Mouse (Mus musculus) embryo, embryonic 10 days (tissue): ENCODE measurements around the gene Wdr70.

Source experiments
- DNase-seq: peaks from one replicate; pipeline ENCODE4 v3.0.0-alpha.2; 2015; ENCODE audit warnings: low spot score

Gene Wdr70

DNA sequence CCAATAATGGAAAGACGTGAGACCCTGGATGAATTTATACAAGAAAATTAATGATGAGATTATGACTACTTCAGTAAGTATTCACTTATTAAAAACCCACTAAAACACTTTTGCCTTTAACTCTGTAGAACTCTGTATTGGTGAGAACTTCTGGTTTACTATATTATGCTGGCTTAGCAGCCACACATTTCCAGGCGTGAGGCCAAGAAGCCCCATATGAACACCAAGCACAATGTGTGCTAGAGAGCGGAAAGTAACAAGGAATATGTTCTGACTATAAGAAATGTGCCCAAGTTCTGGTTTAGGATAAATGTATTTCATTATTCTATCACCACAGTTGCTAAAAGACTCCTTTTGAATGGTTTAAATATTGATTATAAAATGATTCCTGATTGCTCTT, 68.4 kb downstream of the Wdr70 start:
- DNase-seq: no peak

DNA sequence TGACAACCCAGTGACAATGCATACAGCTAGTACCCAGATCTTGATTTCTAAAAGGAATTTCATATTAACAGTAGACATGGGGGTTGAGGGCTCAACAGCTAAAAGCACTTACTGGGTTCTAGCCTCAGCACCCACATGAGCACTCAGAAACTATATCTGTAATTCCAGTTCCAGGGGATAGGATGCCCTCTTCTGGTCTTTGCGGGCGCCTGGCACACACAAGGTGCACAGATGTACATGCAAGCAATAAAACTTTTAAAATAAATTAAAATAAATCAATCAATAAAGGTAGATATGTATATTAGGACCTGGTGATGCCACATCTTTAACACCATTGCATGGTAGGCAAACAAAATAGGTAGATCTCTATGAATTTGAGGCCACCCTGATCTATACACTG, 71.5 kb downstream of the Wdr70 start:
- DNase-seq: no peak

DNA sequence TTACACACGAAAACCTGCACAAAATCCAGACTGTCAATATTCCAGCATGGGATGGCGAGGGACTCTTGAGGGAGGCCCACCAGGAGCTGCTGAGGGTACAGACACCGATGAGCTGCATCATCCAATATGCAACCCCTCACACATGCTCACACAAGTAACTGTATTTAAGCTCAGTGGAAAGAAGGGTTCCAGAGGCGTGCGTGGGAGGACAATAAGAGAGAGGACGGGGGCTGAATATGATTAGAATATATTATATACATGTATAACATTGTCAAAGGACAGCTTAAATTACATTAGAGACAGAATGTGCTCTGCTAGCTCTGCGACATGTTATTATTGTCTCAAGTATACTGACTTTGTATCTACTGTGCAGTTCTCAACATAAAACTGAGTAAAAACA, 87.6 kb downstream of the Wdr70 start:
- no peak for DNase-seq

DNA sequence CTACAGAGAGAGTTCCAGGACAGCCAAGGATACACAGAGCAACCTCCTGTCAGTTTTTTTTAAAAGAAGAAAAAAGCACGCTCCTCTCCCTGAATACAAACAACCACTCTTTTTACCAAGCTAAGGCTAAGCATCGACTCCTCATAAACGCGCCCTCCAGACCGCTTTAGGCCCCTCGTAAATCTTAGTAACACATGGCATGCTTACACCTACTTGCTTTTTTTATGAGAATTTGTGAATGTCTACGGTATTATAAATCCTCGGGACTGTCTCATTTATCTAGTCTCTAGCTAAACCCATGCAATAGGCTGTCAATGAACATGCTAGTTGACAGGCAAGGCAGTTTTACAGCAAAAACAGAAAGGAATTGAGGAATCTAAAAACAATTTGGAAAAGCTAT, 91.6 kb downstream of the Wdr70 start:
- no peak for DNase-seq

DNA sequence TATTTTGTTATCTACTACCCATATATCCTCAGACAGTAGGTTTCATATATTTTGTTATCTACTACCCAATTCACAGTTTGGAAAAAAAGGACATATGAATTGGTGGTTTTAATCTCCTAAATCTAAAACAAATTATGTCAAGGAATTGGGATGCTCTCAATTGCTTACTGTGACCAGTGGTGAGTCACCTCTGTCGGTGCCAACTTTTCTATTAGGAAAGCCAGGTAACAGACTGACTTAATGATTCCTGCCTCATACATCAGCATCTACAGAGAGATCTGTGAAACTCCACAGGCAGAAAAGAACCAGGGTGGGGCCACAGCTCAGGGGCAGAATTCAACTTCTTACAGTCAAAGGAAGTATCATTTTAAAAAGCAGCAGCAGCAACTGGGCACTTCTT, 93.0 kb downstream of the Wdr70 start:
- no peak for DNase-seq

DNA sequence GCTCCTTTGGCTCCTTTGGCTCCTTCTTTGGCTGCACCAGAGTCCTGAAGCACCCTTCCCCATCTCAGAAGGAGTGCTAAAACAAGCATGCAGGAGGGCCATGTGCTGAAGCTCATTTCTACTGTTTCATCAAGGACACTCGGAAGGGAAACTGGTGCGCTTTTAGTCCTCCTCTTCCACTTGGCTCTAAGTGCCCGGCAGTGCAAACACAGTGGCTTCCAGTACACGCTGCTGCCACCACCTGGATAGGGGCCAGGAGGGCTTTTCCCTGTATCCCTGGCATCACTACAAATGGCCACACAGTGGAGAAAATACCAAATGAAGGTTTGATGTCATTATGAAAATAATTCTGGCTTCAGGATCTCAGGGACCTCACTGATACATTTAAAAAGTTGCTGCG, 93.5 kb downstream of the Wdr70 start:
- DNase-seq: no peak

DNA sequence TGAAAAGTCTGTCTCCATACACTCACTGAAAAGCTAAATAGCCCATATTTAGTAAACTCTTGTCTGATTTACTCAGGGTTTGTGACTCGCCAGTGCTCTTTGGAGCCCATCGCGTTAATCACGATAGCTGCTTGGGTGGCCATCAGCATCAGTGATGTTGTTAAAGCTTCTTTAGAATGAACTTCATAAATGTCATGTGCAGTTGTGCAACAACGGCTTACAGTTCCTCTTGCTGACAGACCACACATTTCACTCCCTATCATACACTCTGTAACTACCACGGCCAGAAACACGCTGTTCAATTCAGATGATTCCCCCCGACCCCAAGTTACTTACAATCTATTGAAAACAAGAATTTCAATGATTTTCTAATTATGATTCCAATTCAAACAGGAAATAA, 95.2 kb downstream of the Wdr70 start:
- DNase-seq: no peak

DNA sequence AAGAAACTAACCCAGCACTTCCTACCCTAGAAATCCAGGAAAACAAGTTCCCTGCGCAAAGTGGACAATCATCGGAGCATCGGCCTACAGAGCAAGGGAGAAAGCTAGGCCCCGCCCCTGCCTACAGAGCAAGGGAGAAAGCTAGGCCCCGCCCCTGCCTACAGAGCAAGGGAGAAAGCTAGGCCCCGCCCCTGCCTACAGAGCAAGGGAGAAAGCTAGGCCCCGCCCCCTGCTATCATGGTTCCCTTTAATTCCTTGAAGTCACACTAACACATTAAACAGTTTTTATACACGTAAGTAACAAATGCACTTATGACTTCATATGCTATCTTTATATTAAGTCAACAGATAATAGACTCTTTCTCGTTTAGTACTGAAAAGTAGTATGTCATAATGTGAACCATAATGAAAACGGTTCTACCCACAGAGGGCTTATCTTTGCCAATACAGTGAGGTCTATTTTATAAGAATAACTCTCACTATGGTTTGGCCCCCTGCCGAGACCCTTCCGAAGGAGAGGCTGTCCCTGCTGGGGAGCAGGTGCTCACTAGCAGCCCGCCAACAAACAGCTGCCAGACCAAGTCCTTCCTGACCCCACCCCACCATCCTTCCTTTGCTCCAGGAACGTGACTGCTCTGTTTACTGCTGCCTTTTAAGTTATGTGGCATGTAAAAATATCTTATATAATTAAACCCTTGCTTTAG, 100.0 kb downstream of the Wdr70 start:
- no peak for DNase-seq

DNA sequence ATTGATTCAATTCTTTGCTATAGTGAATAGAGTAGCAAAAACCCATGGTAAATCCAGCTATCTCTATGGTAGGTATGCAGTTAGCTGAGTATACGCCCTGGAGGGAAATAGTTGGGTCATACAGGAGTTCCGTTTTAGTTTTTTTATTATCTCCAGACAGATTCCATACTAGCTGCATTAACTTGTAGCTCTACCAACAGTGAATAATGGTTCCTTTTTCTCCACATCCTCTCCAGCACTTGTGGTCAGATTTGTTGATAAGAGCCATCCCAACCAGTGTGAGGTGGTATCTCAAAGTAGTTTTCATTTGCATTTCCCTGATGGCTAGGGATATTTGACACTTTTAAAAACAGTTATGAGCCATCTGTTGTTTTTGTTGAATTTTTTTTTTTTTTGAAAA, 100.9 kb downstream of the Wdr70 start:
- DNase-seq: no peak

DNA sequence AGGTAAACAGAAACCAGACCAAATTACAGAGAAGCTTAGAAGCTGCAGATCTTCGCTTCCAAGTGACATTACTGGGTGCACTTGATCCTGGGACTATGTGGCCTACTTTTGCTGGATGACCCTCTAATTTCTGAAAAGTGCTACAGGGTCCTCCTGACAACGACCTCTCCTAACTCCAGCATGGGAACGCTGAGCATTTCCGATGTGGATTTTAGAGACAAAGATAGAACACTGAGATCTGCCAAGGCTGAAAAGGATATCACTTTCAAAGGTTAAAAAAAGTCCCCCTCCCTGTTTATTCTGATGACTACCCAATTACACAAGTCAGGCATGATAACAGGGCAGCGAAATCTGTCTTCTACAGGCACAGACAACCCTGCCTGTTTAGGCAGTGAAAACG, 105.3 kb downstream of the Wdr70 start:
- DNase-seq: no peak

DNA sequence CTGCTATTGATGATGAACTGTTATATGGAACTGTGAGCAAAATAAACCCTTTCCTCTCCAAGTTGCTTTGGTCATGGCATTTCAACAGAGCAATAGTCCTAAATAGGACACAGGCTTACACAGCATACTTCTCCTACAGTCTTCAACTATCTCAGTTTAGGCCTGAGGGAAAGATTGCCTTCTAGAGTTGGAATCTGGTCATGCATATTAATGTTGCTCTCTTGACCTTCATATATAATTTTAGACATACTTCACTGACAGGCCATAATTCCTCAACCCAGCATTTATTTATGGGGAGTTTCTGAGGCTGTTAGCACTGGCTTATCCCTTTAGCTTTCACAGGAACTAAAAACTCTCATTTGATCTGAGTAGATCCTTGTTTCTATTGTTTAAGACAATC, 108.9 kb downstream of the Wdr70 start:
- DNase-seq: no peak

DNA sequence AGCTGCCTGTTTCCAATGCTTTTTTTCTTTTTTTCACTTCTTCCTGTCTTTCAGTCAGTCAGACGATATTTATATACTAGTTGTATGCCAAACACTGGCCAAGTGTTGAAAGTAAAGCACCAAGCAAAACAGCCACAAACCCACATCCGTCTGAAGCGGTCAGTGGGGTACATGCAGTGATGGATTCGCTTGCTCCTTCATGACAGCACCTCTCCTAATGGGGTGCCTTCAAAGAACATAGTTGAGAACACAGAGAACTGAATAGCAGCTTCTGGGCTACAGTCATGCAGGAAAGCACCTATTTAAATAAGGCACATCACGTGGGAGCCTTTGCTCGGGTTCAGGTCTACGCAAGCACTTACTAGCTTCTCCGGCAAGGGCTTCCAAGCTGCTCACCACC, 111.6 kb downstream of the Wdr70 start:
- no peak for DNase-seq

DNA sequence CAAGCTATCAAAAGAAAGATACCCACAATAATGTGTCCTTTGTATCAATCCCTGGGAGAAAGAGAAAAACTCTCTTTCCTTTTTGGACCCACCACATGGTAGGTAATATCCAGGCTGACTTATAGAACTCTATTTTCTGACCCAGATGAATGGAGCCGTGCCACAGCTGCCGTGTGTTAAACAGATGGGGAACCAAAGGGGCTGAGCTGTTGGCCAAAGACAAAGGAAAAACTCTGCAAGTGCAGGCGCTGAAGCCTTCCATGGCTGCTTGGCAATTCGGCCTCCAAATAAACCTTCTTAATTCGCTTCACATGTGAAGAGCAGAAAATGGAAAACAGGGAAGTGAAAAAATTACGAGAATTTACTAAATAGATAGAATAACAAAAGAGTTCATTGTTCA, 112.7 kb downstream of the Wdr70 start:
- no peak for DNase-seq

DNA sequence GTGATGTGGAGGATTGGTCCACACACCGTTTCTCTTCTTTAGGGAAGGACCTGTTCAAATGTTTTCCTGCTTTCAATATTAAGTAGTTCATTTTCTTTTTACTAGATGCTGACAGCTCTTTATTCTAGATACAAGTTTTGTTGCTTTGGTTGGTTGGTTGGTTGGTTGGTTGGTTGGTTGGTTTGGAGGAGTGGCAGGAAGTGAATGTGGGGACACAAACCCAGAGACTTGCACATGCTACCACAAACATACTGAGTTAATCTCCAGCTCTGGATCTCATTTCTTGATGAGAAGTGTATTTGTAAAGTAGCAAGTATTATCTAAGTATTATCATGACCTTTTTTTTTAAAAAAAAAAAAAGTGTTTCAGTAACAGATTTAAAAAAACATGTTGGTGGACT, 120.4 kb downstream of the Wdr70 start:
- no peak for DNase-seq

DNA sequence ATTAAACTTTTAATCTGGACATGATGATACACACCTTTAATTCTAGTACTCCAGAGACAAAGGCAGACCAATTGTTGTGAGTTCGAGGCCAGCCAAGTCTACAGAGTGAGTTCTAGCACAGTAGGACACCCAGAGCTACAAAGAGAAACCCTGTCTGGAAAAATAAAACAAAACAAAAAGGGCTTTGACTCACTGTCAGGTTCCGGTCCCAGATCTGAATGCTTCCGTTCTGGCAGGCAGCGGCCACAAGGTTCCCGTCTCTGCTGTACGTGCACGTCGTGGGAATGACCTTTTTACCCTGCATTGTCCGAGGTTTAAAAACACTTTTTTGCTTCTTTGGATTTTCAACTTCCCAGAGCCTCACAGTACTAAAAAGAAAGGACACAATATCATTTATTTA, 122.2 kb downstream of the Wdr70 start:
- DNase-seq: peak; percentile 24

DNA sequence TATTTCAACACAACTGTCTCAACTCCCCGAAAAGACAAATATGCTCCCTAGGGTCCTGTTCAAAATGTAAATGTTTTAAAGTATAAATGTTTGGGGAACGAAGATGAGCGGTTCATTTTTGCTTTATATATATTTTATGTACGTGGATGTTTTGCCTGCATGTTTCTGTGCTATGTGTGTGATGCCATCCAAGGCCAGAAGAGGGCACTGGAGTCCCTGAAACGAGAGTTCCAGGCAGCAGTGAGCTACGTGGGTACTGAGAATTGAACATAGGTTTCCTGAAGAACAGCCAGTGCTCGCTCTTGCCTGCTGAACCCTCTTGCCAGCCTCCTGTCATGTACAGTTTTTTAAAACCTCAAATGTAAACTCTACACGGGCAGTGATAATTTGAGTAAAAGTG, 124.6 kb downstream of the Wdr70 start:
- DNase-seq: no peak

DNA sequence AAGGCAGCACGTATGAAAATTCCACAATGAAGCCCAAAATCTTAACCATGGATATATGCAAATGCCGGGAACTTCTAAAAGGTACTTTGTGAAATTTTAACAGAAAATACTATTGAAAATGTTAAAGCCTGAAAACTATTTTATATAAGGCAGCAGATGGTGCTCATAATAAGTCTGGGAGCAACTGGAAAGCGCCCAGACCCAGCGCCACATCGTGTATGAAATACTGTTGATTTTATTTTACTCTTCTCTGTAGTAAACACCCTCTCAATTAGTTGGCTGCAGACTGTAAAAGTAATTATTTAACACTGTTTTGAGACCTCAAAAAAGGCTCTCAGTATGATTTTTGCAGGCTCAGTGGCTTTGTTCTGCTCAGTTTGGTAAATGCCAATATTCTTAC, 126.5 kb downstream of the Wdr70 start:
- no peak for DNase-seq

DNA sequence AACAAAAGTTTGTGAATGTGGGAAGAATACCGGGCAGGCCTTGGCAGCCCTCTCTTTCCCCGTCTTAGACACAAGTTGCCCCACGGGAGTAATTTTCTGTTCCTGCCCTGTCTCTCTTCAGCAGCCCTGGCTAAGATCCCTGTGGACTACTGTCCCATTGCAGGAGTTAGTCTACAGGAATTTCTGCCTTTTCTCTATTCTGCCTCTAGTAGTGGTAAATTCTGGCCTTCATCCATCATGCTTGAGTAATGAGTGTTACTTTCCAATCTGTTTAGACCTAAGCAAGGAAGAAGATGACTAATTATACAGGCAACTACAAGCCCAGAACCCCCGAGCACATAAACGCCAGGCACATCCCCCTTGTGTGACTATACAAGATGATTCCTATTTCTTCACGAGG, 136.2 kb downstream of the Wdr70 start:
- DNase-seq: no peak

DNA sequence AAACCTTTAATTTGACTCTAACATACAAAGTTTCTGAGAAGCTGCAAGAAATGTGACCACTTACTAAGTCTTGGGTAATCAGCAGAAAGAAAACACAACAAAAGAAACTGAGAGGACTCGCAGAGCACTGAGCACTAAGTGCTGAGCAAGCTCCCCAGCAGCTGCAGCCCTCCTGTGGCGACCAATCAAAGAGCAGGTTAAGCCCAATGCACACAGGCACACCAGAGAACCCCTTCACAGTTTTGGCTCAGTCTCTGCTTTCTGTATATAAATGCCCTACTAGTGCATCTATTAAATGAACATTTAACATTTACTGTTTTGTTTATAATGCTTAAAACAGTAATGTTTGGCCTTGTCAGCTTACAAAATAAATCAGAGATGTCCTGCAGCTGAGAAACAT, 137.5 kb downstream of the Wdr70 start:
- DNase-seq: no peak

DNA sequence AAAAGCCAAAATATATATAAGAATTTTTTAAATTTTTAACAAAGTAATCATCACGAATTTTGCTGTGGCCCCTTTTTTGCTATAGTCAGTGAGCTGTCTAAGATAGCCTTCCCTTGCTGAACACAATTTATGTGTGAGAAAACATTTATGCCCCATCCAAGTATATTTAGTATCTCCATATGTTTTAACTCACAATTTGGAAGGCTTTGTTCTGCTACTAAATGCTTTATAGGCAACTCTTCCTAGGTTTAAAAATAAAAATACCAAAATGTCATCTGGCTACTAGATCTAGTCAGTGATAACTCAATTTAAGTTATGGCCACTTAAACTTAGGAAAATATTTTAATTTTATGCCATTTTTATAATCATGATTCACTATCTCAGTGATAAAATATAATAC, 142.1 kb downstream of the Wdr70 start:
- no peak for DNase-seq

DNA sequence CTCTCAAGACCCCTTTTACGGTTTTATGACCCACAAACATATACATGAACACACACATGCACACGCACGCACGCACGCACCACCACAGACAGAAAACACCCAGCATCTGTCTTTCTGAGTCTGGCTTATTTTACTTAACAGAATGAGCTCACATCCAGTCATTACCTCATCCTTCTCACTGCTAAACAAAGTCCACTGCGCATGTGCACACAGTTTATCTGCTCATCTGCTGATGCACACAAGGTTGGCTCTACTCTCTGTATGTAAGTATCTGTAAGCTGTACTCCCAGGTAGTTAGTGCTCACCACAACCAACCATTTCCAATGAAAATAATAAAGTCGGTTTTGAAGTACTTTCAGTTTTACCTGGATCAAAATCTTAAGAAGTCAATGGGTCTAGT, 148.4 kb downstream of the Wdr70 start:
- DNase-seq: no peak

DNA sequence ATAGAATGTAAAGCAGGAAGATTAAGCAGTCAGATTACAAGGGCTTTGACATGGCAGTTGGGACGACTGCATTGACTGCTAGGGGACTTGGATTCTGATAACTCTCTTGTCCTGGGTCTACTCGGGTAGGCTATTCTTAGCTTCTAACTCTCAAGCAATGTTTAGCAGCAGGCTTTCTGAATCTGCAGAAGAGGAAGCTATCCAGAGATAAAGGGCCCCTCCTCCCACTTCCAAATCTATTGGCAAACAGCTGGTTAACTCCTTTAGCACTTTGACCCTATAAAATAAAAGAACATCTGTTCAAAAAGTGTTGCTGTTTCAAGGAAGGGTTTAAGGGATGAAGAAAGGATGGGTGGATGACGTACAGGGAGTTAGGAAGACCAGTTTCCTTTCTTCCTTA, 157.3 kb downstream of the Wdr70 start:
- DNase-seq: no peak

DNA sequence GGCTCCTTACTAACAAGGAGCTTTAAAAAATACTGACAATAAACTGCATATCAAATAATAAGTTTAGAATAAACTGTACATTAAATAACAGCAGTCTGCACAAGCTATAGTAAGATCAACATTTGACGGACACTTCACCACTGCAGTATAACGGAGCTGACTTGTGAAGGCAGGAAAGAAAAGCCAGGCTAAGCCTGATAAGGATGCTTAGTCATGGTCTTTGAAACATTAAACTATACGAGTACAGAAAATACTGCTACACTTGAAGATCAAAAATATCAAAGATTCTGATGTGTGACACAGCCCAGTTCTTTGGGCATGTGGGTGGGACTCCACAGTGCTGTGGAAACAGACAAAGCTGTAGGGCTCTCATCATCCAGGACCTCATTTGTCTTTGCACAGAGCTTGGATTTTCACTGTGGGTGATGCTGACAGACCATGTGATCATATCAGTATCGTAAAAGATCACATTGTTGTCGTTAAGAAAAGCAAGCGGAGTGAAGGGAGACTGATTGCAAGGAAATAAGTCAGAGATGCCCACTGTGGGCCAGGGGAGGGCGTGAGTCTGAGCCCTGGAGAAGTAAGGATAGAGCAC, 163.3 kb downstream of the Wdr70 start:
- no peak for DNase-seq

DNA sequence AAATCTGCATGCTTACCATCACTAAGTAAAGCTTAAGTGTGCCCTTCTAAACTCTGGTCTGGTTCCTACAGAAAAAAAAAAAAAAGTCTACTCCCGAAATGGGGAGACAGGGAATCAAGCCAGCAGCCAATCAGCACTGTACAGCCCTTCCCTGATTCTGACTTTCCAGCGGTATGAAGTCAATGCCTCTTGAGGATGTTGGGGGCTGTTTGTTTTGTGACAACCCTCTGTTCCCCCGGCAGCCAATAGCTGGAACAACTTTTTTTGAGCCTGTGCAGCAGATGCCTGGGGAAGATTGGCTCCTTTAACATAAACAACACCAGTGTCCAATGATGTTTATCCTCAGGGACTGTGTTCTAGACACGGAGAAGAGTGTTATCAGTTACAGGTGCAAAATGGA, 164.4 kb downstream of the Wdr70 start:
- no peak for DNase-seq
